Mouse (Mus musculus) heart, adult 2 months (tissue): ENCODE data around the gene Hspa2.

Experiments
- CTCF ChIP-seq: fragments of 200-600 bp; IDR thresholded peaks from 2 replicates; pipeline ENCODE4 v1.8.1; 2022; ENCODE audit warnings: antibody characterized with exemption, mild to moderate bottlenecking, moderate library complexity
- EP300 ChIP-seq: fragments of 200-500 bp; IDR thresholded peaks from 2 replicates; pipeline ENCODE4 v1.6.1; 2011; ENCODE audit warnings: low read depth, low read length, control low read depth; ENCODE audit not compliant: insufficient read depth
- POLR2A ChIP-seq: fragments of 200-500 bp; IDR thresholded peaks from 2 replicates; pipeline ENCODE4 v1.6.1; 2011; ENCODE audit warnings: mild to moderate bottlenecking, low read depth, low read length, control low read depth; ENCODE audit not compliant: insufficient read depth

DNA sequence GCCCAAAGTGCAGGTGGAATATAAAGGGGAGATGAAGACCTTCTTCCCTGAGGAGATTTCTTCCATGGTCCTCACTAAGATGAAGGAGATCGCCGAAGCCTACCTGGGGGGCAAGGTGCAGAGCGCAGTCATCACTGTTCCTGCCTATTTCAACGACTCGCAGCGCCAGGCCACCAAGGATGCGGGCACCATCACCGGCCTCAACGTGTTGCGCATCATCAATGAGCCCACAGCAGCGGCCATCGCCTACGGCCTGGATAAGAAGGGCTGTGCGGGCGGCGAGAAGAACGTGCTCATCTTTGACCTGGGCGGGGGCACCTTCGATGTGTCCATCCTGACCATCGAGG is 833 bp downstream of the Hspa2 start:
- TF ChIP-seq CTCF: no peak
- no peak for TF ChIP-seq EP300
- no peak for TF ChIP-seq POLR2A
